Mouse (Mus musculus): Measurements from ENCODE around the gene Tmprss2. TPM values are rescaled to one million over a fixed set of nuclear protein-coding genes. Genes with fewer than 3 reads are reported as not detected.
A peak's percentile ranks its signal among the peaks of the same experiment; 100 is the strongest.
"Not testable (repeated sequence)": the region's sequence is repeated elsewhere in the genome, so short reads cannot be mapped to it uniquely, and the experiment has no call there.

Gene Tmprss2
- total RNA-seq, 1 experiment from 2014 or later, result 1.7 TPM

GRCm38 (mm10) chr16:97591512-97591911 lies 19.5 kb downstream of the Tmprss2 start:
- DNase-seq, result no peak

DNA sequence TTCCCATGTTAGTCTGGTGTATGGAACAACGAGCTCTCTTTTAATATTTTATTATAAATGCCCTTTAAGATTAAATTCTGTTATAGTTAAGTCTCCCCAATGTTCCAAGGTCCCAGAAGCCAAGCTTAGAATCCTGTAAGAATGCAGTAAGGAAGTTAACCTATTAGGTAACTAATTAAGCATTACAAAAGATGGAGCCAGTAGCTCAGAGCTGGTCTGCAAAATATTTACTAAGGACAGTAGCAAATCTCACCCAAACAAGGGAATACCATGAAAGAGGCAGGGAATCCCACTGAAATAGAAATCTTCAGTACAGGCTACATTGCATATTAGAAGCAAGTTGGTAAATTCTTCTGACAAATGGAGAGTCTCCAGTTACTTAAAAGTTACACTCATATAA lies 28.1 kb downstream of the Tmprss2 start:
- not testable (repeated sequence) for DNase-seq

DNA sequence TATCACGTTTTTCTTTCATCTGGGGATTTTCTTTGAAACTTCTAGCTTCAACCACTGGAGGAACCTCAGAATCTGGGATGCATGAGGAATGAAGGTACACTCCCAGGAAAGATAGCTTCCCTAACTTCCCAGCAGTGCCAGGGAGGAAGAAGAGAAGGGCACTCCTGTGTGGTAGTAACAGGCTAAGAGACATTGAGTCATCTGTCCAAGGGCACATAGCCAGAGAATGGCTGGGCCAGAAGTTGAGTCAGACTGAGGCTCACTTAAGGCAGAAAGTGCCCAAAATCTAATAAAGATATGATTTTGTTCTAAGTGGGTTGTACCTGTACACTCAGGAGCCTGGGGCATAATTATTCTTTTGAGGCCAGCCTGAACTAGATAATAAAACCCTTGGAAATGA lies 41.6 kb downstream of the Tmprss2 start:
- peak; percentile 65 for DNase-seq

DNA sequence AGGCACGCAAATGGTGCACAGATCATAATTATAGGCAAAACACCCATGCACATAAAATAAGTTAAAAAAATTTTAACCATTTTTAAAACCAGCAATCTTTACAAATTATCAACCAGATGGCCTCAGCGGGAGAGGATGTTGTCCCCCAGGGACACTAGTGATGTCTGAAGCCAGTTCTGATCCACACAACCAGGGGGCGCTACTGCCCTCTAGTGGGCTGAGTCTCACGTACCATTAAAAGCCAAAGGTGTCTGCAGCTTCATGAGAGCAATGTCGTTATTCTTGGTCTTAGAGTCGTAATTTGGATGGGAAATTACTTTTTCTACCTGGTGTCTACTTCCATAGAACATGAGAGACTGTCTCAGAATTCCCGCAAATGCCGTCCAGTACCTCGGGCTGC lies 42.3 kb downstream of the Tmprss2 start:
- peak; percentile 76 for DNase-seq

DNA sequence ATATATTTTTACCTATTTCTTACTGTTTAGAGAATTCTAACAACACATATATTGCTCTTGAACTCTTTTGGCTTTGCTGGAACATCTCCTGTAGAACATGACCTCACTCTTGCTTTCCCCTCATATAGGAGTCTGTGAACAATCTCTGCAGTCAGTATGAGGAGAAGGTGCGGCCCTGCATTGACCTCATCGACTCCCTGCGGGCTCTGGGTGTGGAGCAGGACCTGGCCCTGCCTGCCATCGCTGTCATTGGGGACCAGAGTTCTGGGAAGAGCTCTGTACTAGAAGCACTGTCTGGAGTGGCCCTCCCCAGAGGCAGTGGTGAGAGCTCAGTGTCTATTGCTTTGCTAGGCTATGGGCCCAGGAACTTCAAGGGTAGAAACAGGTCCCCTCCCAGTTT lies 66.7 kb downstream of the Tmprss2 start:
- no peak for DNase-seq

DNA sequence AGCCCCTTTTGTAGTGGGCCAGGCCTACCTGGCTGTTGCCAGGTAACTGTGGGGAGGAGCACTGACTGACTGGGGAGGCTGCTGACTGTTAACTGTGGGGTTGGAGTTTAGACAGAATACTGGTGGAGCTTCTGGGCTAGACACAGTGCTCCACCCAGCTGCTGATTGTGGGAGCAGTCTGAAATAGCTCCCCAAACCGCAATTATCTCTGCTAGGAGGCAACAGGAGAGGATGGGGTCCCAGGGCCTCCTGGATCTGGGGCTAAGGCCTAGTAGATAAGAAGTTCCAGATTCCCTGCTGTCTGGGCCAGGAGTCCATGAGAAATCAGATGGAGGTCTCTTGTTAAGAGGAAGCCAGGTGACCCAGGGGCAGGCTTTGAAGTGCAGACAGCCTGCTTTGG lies 74.1 kb downstream of the Tmprss2 start:
- DNase-seq, result no peak

- peak; percentile 77 for DNase-seq
Measured at GRCm38 (mm10) chr16:97535808-97536413, 75.1 kb downstream of the Tmprss2 start.

- peak; percentile 69 for DNase-seq
Measured at GRCm38 (mm10) chr16:97534876-97535461, 76.0 kb downstream of the Tmprss2 start.

DNA sequence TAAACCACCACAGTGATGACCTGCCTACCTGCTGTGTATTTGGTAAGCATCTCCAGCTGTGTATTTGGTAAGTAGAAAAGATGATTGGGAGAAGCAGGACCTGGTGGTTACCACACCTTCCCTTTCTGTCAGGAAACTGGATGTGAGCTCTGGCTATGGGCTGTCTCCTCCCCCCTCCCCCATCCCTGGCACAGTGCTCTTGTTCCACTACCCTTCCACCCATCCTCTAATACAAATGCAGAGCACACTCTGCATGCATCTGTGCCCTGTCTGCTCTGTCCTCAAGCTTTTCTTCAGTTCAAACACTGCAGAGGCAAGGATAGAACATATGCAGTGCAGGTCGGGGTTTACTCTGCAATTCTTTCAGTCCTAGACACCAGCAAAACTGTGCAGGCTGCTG lies 76.5 kb downstream of the Tmprss2 start:
- peak; percentile 10 for DNase-seq

GRCm38 (mm10) chr16:97533751-97534150 lies 77.2 kb downstream of the Tmprss2 start:
- DNase-seq, result no peak

DNA sequence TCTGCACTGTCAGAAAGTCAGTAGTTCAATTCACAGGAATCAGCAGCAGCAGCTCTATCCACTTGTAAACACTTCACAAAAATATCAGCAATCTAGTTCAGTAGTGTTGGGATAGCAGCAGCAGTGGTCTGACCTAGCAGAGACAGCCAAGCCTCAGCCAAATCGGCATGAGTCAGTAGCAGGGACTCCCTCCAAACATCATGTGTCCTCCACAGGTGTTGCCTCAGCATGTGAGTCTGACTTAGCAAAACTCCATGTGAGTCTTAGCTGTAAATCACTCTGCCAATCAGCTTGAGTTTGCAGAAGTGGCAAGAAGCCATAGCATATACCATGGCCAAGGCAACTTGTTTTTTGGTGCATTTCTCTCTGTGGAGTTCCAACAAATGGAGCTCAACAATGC lies 77.9 kb downstream of the Tmprss2 start:
- peak; percentile 13 for DNase-seq

- no peak for DNase-seq
Measured at GRCm38 (mm10) chr16:97529241-97529640, 81.8 kb downstream of the Tmprss2 start.

- DNase-seq, result peak; percentile 59
Measured at GRCm38 (mm10) chr16:97523024-97523423, 88.0 kb downstream of the Tmprss2 start.

GRCm38 (mm10) chr16:97521983-97522382 lies 89.0 kb downstream of the Tmprss2 start:
- DNase-seq, result no peak

GRCm38 (mm10) chr16:97516341-97516740 lies 94.7 kb downstream of the Tmprss2 start:
- DNase-seq, result no peak

Other genes with a start within 250 kb of the Tmprss2 start
- 1.5 and 4.1 TPM in 2 replicates for gene Mx1, start 148.3 kb downstream of the Tmprss2 start, total RNA-seq (2021)
- gene Fam3b, start 96.4 kb downstream of the Tmprss2 start, total RNA-seq (2021), result not detected in 2 replicates
- 0.70 and 1.0 TPM in 2 replicates for gene Ripk4, start 152.6 kb upstream of the Tmprss2 start, total RNA-seq (2021)
- 9.7 and 11.5 TPM in 2 replicates for gene Prdm15, start 240.7 kb upstream of the Tmprss2 start, total RNA-seq (2021)

Measured in adrenal gland, postnatal 14 days (tissue).